Mouse (Mus musculus) urinary bladder, postnatal 25 days (tissue): Measurements from ENCODE around the gene A330070K13Rik.
A peak's percentile ranks its signal among the peaks of the same experiment; 100 is the strongest.

Experiments used
- DNase-seq: peaks from one replicate; pipeline ENCODE4 v3.0.0; 2022; ENCODE audit warnings: low spot score

The A330070K13Rik gene

GRCm38 (mm10) chr5:130384222-130384912 is at the start of gene A330070K13Rik:
Gene A330070K13Rik (minus strand): TSS chr5:130384631.
- no peak for DNase-seq

GRCm38 (mm10) chr5:130411516-130411915 is 27.1 kb upstream of the A330070K13Rik start:
- DNase-seq = no peak

DNA sequence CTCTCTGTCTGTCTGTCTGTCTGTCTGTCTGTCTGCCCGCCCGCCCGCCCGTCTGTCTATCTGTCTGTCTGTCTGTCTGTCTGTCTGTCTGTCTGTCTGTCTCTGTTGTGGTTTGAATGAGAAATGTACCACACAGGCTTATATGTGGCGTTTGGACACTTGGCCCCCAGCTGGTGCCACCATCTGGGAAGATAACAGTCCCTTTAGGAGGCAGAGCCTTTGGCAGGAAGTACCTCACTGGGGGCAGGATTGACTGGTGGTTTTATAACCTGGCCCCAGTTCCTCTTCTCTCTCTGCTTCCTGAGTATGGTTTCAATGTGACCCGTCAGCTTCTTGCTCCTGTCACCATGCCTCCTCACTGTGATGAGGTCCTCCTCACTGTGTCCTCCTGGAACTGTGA is 25.3 kb upstream of the A330070K13Rik start:
- no peak for DNase-seq

- DNase-seq = peak; percentile 26
Measured at GRCm38 (mm10) chr5:130405201-130405600, 20.8 kb upstream of the A330070K13Rik start.

DNA sequence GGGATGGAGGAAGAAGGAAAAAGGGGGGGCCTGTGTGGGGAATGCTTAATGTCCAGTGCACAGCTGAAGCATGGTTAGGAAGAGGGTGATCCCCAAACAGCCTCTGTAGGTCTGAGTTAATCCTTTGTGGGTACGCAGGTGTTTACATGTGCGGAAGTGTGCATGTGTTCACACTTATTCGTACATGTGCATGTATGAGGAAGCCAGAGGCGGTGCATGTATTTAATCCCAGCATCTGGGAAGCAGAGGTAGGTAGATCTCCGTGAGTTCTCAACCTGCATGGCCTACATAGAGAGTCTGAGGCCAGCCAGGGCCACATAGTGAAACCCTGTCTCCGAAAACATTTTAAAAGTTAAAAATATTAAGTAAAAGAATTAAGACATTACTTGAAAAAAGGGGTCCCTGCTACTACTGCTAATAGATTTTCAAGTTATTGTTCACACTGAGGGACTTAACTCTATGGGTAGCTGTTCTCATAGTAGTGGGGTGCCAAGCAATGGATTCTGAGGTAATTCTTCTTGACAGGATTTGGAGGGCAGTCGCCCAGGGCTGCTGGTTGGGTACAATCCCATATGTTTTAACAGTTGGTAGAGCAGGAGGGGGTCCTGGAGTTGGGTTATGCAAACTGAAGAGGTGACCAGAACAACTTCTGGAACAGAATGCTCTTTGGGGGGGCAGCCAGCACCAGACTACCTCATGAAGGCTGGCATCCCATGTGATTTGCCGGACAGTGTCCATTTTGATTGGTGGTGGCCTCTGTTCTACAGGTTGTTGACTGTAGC is 15.9 kb upstream of the A330070K13Rik start:
- no peak for DNase-seq

- no peak for DNase-seq
Measured at GRCm38 (mm10) chr5:130395142-130395541, 10.7 kb upstream of the A330070K13Rik start.

GRCm38 (mm10) chr5:130394386-130394785 is 10.0 kb upstream of the A330070K13Rik start:
- no peak for DNase-seq

DNA sequence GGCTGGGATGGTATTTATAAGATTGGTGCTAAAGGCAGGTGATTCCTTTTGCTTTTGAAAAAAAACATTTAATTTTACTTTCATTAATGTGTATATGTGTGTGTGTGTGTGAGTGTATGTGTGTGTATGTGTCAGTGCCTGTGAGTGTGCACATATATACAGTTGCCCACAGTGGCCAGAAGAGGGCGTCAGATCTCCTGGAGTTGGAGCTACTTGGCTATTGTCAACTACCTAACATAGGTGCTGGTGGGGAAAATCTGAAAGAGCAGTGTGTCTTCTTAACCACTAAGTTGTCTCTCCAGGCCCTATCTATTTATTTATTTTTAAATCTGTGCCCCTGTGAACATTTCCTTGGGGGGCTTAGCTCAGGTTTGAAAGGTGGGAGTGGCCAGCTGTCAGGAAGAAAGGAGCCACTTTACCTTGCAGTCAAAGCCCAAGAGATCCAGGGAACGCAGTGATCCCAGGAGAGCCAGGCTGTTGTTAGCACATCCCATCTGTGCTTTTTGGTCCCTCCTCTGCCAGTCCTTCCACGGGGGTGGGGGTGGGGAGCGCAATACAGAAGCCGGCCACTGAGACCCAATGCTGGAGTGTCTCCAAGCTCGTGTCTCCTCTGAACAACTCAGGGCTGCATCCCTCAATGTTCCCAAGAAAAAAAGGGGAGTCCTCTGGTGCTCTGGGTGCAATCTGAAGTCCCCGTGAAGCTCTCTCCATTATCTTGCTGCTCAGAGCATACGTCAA is 9.4 kb upstream of the A330070K13Rik start:
- DNase-seq = no peak

DNA sequence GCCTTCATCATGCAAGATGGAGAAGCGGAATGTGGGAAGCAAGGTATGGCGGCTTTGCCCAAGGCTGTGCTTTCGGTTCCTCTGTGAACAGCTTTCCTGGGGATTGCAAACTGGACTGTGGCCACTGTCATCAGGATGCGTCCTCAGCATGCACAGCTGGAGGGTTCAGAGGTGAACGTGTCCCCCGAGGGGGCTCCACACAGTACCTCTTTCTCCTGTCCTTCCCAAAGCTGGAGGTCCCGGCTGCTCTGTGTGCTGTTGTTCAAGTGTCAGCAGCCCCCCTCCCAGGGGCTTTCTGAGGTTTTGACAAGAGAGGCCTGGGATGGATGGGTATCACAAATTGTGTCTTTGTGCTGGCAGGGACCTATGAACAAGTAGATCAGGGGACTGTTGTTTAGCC is 2.0 kb upstream of the A330070K13Rik start:
- DNase-seq = no peak

DNA sequence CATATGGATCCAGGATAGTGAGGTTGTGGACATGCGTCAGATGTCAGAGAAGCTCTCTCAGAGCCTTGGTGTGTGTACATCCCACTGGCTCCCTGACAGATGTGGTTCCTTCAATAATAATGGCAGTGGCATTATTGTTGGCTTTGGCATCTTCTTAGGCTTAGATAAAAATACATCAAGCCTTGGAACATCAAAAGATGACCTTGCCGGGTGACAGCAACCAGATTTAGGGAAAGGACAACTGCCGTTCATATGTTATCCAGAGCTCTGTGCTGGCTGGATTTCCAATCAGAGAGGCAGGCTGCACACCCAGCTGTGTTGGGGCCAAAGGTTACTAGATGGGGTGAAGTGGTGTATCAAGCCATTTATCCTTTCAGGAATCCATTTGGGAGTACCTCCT is 9.0 kb downstream of the A330070K13Rik start:
- no peak for DNase-seq

DNA sequence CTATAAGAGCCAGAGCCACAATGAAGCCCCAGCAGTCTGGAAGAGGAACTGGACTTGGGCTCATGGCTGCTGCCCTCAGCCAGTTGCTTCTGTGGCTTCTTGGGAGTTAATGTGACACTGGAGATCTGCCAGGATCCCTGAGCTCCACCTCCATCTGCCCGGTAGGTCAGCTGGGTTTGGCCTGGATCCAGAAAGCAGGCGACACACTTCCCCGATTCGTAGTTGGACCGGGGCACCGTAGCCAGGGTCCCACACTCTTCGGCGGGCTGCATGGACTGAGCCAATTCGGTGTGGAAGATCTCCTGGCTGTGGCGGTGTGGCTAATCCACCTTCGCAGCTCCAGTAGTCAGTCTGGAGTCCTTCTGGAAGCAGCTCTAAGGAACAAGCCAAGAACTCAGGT is 15.2 kb downstream of the A330070K13Rik start, which contains the start of gene Caln1:
TSS of gene Caln1 (plus strand) at position 219 of the 400 bp plus-strand sequence.
- no peak for DNase-seq

DNA sequence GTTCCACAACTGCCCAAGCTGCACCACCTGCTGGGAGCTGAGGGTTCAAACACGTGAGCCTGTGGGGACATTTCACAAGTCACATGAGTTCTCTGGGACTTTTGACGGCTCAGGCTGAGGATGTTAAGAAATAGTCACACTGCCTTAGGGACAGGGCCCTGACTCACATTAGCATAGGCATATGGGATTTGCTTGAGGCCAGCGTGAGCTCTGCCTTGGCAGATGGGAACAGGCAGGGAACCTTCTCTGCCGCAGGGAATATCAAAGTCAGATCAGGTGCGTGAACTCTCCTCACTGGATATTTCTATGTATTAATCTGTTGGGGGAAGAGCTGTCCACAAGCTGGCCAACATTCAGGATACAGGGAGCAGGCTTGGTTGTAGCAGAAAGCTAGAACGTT is 16.2 kb downstream of the A330070K13Rik start:
- DNase-seq = no peak

- DNase-seq = no peak
Measured at GRCm38 (mm10) chr5:130363773-130364172, 20.7 kb downstream of the A330070K13Rik start.

GRCm38 (mm10) chr5:130363111-130363510 is 21.3 kb downstream of the A330070K13Rik start:
- DNase-seq = no peak

GRCm38 (mm10) chr5:130355223-130355622 is 29.2 kb downstream of the A330070K13Rik start:
- DNase-seq = no peak

DNA sequence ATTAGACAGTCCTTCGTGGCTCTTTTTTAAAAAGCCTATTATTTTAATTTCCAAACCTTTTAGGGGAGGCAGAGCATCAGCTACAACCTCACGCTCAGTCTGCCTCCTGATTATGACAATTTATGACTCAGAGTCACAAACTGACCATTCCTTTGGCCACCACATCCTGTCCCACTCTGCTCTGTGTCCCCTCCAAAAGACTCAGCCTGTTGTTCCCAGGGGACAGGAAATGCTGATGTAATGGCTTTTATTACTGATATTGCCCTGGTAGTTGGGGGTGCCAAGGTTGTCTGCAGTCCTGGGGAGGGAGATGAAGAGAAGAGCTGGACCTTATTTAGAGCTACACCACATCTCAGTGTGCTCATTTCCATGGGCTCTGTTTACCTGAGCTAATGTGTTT is 38.6 kb downstream of the A330070K13Rik start:
- DNase-seq = no peak

- no peak for DNase-seq
Measured at GRCm38 (mm10) chr5:130344999-130345398, 39.4 kb downstream of the A330070K13Rik start.

DNA sequence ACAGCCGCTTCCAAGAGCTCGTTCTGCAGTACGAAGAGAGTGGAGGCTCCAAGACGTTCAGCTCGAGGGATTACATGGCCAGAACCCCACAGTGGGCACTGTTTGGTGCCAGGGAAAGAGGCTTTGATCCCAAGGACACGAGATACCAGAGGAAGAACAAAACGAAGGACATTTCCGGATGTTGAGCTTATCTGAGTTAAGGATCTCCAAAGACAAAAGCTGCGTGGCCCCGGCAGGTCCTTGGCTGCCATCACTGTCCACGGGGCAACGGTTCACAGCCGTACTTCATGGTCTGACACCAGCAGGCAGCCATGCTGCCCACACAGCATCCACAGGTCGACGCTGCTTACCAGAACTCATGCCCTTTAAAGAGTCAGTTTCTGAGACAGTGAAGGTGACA is 43.8 kb downstream of the A330070K13Rik start:
- DNase-seq = no peak

- no peak for DNase-seq
Measured at GRCm38 (mm10) chr5:130335462-130335861, 49.0 kb downstream of the A330070K13Rik start.

DNA sequence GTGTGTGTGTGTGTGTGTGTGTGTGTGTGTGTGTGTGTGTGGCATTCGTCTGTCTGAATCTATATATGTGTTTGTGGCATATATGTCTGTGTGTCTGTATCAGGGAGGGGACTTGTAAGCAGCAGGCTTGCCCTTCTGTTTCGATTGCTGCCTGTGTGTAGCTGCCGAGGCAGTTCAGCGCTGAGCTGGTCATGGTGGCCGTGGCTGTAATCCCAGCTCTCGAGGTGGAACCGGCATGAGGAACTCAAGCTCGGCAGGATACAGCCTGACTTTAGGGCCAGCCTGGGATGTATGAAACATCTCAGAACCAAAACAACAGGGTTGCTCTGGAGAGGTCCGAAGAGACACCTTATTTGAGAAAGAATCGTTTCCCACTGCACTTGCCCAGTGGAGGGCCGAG is 50.5 kb downstream of the A330070K13Rik start:
- DNase-seq = no peak

DNA sequence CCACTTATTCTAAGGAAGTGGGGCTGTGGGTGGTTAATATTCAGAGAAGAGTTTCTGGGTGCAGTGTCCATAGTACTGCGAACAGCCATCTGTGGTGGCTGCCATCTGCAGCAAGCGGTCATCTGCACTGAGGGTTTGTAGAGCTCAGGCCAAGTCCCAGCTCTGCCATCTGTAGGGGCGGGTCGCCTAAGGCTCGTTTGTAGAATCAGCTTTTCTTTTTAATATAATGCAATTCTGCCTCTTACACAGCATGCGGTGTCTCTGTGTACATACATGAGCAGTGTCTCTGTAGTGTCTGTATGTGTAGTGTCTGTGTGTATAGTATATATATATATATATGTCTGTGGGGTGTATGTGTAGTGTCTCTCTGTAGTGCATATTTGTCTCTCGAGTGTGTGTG is 50.9 kb downstream of the A330070K13Rik start:
- DNase-seq = no peak

GRCm38 (mm10) chr5:130331206-130331605 is 53.2 kb downstream of the A330070K13Rik start:
- DNase-seq = no peak

- no peak for DNase-seq
Measured at GRCm38 (mm10) chr5:130330801-130331200, 53.6 kb downstream of the A330070K13Rik start.
